Mouse (Mus musculus): ENCODE measurements around the gene Gorasp1. TPM values are rescaled to one million over a fixed set of nuclear protein-coding genes. Genes with fewer than 3 reads are reported as not detected.

The Gorasp1 gene
- polyA plus RNA-seq, 1 experiment, result 17.8 TPM

- TF ChIP-seq POLR2A (IDR thresholded peaks at IDR 0.05; ENCODE audit: low read depth, low read length), result no peak
- peak; percentile 86 for TF ChIP-seq CTCF (conservative IDR thresholded peaks at IDR 0.05; ENCODE audit: insufficient read depth, insufficient read length, low read depth, low read length)
- Histone ChIP-seq H3K4me3 (ENCODE audit: insufficient read depth, low read depth, low read length) (no peak overlapping the region), H3K4me1 (ENCODE audit: control insufficient read depth, insufficient read depth, low read length) (no peaks in the 10 kb centered on the region), H3K27me3 (replicated peaks; ENCODE audit: control insufficient read depth, insufficient read depth, low read length) (no peaks in the 10 kb centered on the region), H3K36me3 (ENCODE audit: control insufficient read depth, insufficient read depth, low read length) (no peaks in the 10 kb centered on the region), H3K27ac (ENCODE audit: insufficient read depth, low read depth, low read length) (no peak overlapping the region)
- WGBS, result 22% methylated on average over 21 of the region's 21 CpGs
- peak; percentile 83 for DNase-seq
Measured at GRCm38 (mm10) chr9:119962987-119963667, 25.8 kb upstream of the Gorasp1 start.

- no peak for TF ChIP-seq POLR2A (IDR thresholded peaks at IDR 0.05; ENCODE audit: low read depth, low read length)
- WGBS, result 64% methylated on average over 4 of the region's 4 CpGs
Measured at GRCm38 (mm10) chr9:119962216-119962615, 24.9 kb upstream of the Gorasp1 start.

GRCm38 (mm10) chr9:119958835-119959234 is 21.5 kb upstream of the Gorasp1 start:
- Histone ChIP-seq H3K4me1 (ENCODE audit: control insufficient read depth, insufficient read depth, low read length) (no peaks in the 10 kb centered on the region), H3K27ac (ENCODE audit: insufficient read depth, low read depth, low read length) (no peak overlapping the region), H3K36me3 (ENCODE audit: control insufficient read depth, insufficient read depth, low read length) (no peaks in the 10 kb centered on the region), H3K27me3 (replicated peaks; ENCODE audit: control insufficient read depth, insufficient read depth, low read length) (no peaks in the 10 kb centered on the region), H3K4me3 (ENCODE audit: insufficient read depth, low read depth, low read length) (no peak overlapping the region)
- DNase-seq, result peak; percentile 53
- 58% methylated on average over 9 of the region's 9 CpGs for WGBS
- TF ChIP-seq POLR2A (IDR thresholded peaks at IDR 0.05; ENCODE audit: low read depth, low read length), result no peak
- TF ChIP-seq CTCF (conservative IDR thresholded peaks at IDR 0.05; ENCODE audit: insufficient read depth, insufficient read length, low read depth, low read length), result no peak

More at GRCm38 (mm10) chr9:119962216-119962615, 24.9 kb upstream of the Gorasp1 start:
- no peak overlapping the region for H3K27ac ChIP-seq (ENCODE audit: insufficient read depth, low read depth, low read length)
- H3K4me3 ChIP-seq (ENCODE audit: insufficient read depth, low read depth, low read length), result no peak overlapping the region
- DNase-seq, result no peak
- no peaks in the 10 kb centered on the region for H3K4me1 ChIP-seq (ENCODE audit: control insufficient read depth, insufficient read depth, low read length)
- no peaks in the 10 kb centered on the region for H3K27me3 ChIP-seq (replicated peaks; ENCODE audit: control insufficient read depth, insufficient read depth, low read length)
- H3K36me3 ChIP-seq (ENCODE audit: control insufficient read depth, insufficient read depth, low read length), result no peaks in the 10 kb centered on the region

DNA sequence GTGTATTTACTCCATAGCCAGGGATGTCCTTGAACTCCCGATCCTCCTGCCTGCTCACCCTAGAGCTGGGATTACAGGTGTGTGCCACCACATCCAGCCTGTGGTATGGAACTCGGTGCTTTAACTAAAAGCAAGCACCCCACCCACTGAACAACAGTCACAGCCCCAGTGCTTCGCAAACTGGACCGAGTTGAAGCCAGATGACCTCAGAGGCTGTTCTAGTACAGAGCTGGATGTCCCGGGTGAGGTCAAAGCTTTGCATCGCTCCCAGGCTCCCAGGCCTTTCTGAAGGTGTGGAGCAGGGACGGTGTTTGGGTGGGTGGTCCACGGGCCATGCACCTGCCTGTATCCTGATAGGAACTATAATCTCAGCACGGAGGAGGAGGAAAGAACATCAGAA is 14.0 kb upstream of the Gorasp1 start:
- Histone ChIP-seq H3K4me3 (ENCODE audit: insufficient read depth, low read depth, low read length) (no peak overlapping the region), H3K27ac (ENCODE audit: insufficient read depth, low read depth, low read length) (no peak overlapping the region), H3K36me3 (ENCODE audit: control insufficient read depth, insufficient read depth, low read length) (no peaks in the 10 kb centered on the region), H3K27me3 (replicated peaks; ENCODE audit: control insufficient read depth, insufficient read depth, low read length) (no peaks in the 10 kb centered on the region), H3K4me1 (ENCODE audit: control insufficient read depth, insufficient read depth, low read length) (no peaks in the 10 kb centered on the region)
- 84% methylated on average over 9 of the region's 9 CpGs for WGBS
- DNase-seq, result no peak
- TF ChIP-seq CTCF (conservative IDR thresholded peaks at IDR 0.05; ENCODE audit: insufficient read depth, insufficient read length, low read depth, low read length) (no peak), POLR2A (IDR thresholded peaks at IDR 0.05; ENCODE audit: low read depth, low read length) (no peak)

- H3K27me3 ChIP-seq (replicated peaks; ENCODE audit: control insufficient read depth, insufficient read depth, low read length), result no peaks in the 10 kb centered on the region
- H3K36me3 ChIP-seq (ENCODE audit: control insufficient read depth, insufficient read depth, low read length), result no peaks in the 10 kb centered on the region
- TF ChIP-seq CTCF (conservative IDR thresholded peaks at IDR 0.05; ENCODE audit: insufficient read depth, insufficient read length, low read depth, low read length) (no peak), POLR2A (IDR thresholded peaks at IDR 0.05; ENCODE audit: low read depth, low read length) (no peak)
- 51% methylated on average over 6 of the region's 6 CpGs for WGBS
- H3K4me1 ChIP-seq (ENCODE audit: control insufficient read depth, insufficient read depth, low read length), result no peaks in the 10 kb centered on the region
- no peak overlapping the region for H3K27ac ChIP-seq (ENCODE audit: insufficient read depth, low read depth, low read length)
- H3K4me3 ChIP-seq (ENCODE audit: insufficient read depth, low read depth, low read length), result no peak overlapping the region
- no peak for DNase-seq
Measured at GRCm38 (mm10) chr9:119950434-119950833, 13.1 kb upstream of the Gorasp1 start.

GRCm38 (mm10) chr9:119948804-119949203 is 11.4 kb upstream of the Gorasp1 start:
- Histone ChIP-seq H3K4me1 (ENCODE audit: control insufficient read depth, insufficient read depth, low read length) (no peaks in the 10 kb centered on the region), H3K36me3 (ENCODE audit: control insufficient read depth, insufficient read depth, low read length) (no peaks in the 10 kb centered on the region), H3K27me3 (replicated peaks; ENCODE audit: control insufficient read depth, insufficient read depth, low read length) (no peaks in the 10 kb centered on the region), H3K27ac (ENCODE audit: insufficient read depth, low read depth, low read length) (no peak overlapping the region), H3K4me3 (ENCODE audit: insufficient read depth, low read depth, low read length) (no peak overlapping the region)
- no peak for DNase-seq
- WGBS, result 45% methylated on average over 3 of the region's 3 CpGs
- TF ChIP-seq POLR2A (IDR thresholded peaks at IDR 0.05; ENCODE audit: low read depth, low read length) (no peak), CTCF (conservative IDR thresholded peaks at IDR 0.05; ENCODE audit: insufficient read depth, insufficient read length, low read depth, low read length) (no peak)

DNA sequence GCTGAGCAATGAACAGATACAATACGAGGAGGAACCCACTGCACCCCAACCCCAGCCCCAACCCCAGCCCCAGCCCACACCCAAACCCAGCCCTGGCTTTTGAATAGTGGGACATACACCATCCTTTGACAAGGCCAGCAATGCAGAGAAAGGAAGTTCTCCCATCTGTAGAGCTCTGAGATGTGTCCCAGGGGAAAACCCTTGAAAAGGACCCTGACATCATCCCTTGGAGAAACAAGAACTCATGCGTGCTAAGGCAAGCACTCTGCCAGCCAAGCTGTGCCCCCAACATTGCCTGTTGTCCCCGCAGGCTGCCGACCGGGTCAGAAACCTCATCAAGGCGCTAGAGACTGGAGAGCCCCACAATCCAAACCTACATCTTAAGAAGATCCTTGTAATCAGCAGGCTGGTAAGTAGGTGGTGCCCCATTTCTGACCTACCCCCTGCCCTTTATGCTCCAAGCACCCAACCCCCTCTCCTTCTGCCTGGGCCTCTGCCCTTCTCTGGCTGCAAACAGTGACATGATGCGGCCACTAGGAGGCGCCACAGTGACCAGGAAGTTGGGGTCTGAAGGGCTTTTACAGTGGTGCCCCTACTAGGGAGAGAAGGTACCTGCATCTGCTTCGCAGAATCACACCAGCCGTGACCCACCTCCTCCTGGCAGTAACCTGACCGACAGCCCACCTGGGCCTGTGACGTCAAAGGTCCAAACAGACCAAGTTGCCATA is 8.0 kb upstream of the Gorasp1 start:
- Histone ChIP-seq H3K36me3 (ENCODE audit: control insufficient read depth, insufficient read depth, low read length) (no peaks in the 10 kb centered on the region), H3K27ac (ENCODE audit: insufficient read depth, low read depth, low read length) (no peak overlapping the region), H3K4me1 (ENCODE audit: control insufficient read depth, insufficient read depth, low read length) (no peaks in the 10 kb centered on the region), H3K27me3 (replicated peaks; ENCODE audit: control insufficient read depth, insufficient read depth, low read length) (no peaks in the 10 kb centered on the region), H3K4me3 (ENCODE audit: insufficient read depth, low read depth, low read length) (no peak overlapping the region)
- TF ChIP-seq CTCF (conservative IDR thresholded peaks at IDR 0.05; ENCODE audit: insufficient read depth, insufficient read length, low read depth, low read length), result peak; percentile 40
- TF ChIP-seq POLR2A (IDR thresholded peaks at IDR 0.05; ENCODE audit: low read depth, low read length), result no peak
- WGBS, result 80% methylated on average over 12 of the region's 12 CpGs
- no peak for DNase-seq

All from kidney, adult 2 months (tissue).